In genomic region chr2:28204677-28205466, GRCm38 (mm10) we compare ENCODE assay signal across 8 mouse cellular contexts. TPM values are rescaled to one million over a fixed set of nuclear protein-coding genes. Genes with fewer than 3 reads are reported as not detected.
DNase-seq lines count a peak whose midpoint lies in the region; ATAC-seq and TF ChIP-seq lines count a peak whose summit lies in the region.

No protein-coding gene starts in this region.

- no peak for DNase-seq in liver, adult 2 months (ENCODE audit: extremely low read depth, low read depth, low spot score)
- DNase-seq in liver: no peak
- no peak for DNase-seq in thymus, postnatal 0 days (ENCODE audit: low spot score)
- no peak for DNase-seq in gastrocnemius, adult 18-20 months (ENCODE audit: low spot score)

- TF ChIP-seq CTCF in liver, adult 2 months (IDR thresholded peaks at IDR 0.05; ENCODE audit: low read depth, low read length): no peak

- no peaks in the 10 kb centered on the region for H3K9me3 ChIP-seq in embryonic facial prominence, embryonic 12.5 days
- no peaks in the 10 kb centered on the region for H3K9me3 ChIP-seq in intestine, embryonic 15.5 days
- H3K9me3 ChIP-seq in neural tube, embryonic 13.5 days: no peaks in the 10 kb centered on the region

- H3K4me3 ChIP-seq in liver, adult 2 months (ENCODE audit: insufficient read depth, low read depth, low read length): peak overlapping the region; percentile 58; the same call in 1 of the 2 replicates
- H3K4me3 ChIP-seq in embryonic facial prominence, embryonic 12.5 days: peak overlapping the region; percentile 59
- peak overlapping the region; percentile 64 for H3K4me3 ChIP-seq in intestine, embryonic 15.5 days (replicated peaks)
- H3K4me3 ChIP-seq in neural tube, embryonic 13.5 days: peak overlapping the region; percentile 64

- H3K27ac ChIP-seq in liver, adult 2 months (replicated peaks; ENCODE audit: insufficient read depth, low read depth, low read length): no peak overlapping the region
- no peak overlapping the region for H3K27ac ChIP-seq in embryonic facial prominence, embryonic 12.5 days
- no peak overlapping the region for H3K27ac ChIP-seq in intestine, embryonic 15.5 days
- peak overlapping the region; percentile 64 for H3K27ac ChIP-seq in neural tube, embryonic 13.5 days (replicated peaks)

- 12% methylated on average over 19 of the region's 19 CpGs for WGBS in liver, adult 2 months
- WGBS in embryonic facial prominence, embryonic 12.5 days: 13% methylated on average over 19 of the region's 19 CpGs
- WGBS in intestine, embryonic 15.5 days: 17% methylated on average over 19 of the region's 19 CpGs
- WGBS in neural tube, embryonic 13.5 days: 18% methylated on average over 19 of the region's 19 CpGs

- H3K36me3 ChIP-seq in liver, adult 2 months (ENCODE audit: control insufficient read depth, insufficient read depth, low read length): no peaks in the 10 kb centered on the region
- H3K36me3 ChIP-seq in embryonic facial prominence, embryonic 12.5 days: no peaks in the 10 kb centered on the region
- H3K36me3 ChIP-seq in intestine, embryonic 15.5 days: no peaks in the 10 kb centered on the region
- H3K36me3 ChIP-seq in neural tube, embryonic 13.5 days: no peaks in the 10 kb centered on the region

- H3K9ac ChIP-seq in liver, adult 2 months (ENCODE audit: low read depth, low read length): no peak overlapping the region
- peak overlapping the region; percentile 72; the same call in 1 of the 2 replicates for H3K9ac ChIP-seq in embryonic facial prominence, embryonic 12.5 days
- H3K9ac ChIP-seq in intestine, embryonic 15.5 days: no peak overlapping the region
- H3K9ac ChIP-seq in neural tube, embryonic 13.5 days: peak overlapping the region; percentile 91

- H3K79me2 ChIP-seq in liver, adult 2 months (ENCODE audit: control insufficient read depth, insufficient read depth, low read length): no peaks in the 10 kb centered on the region

- H3K4me2 ChIP-seq in embryonic facial prominence, embryonic 12.5 days (replicated peaks): peak overlapping the region; percentile 99
- H3K4me2 ChIP-seq in intestine, embryonic 15.5 days (replicated peaks): peak overlapping the region; percentile 98
- peak overlapping the region; percentile 92 for H3K4me2 ChIP-seq in neural tube, embryonic 13.5 days

- ATAC-seq in embryonic facial prominence, embryonic 12.5 days (ENCODE audit: insufficient number of reproducible peaks, insufficient read depth, low FRiP score, low TSS enrichment): no peak
- peak; percentile 31 for ATAC-seq in intestine, embryonic 15.5 days
- peak; percentile 12 for ATAC-seq in neural tube, embryonic 13.5 days (ENCODE audit: low read depth)
- no peak for ATAC-seq in CD4-positive, CD25-positive, alpha-beta regulatory T cell, adult 4 months

- H3K27me3 ChIP-seq in liver, adult 2 months (ENCODE audit: control insufficient read depth, insufficient read depth, low read length): peaks cover 14% of the 10 kb centered on the region
- H3K27me3 ChIP-seq in embryonic facial prominence, embryonic 12.5 days: peaks cover 23% of the 10 kb centered on the region; the same call in 1 of the 2 replicates
- H3K27me3 ChIP-seq in intestine, embryonic 15.5 days (replicated peaks): 0 out of 2 replicates have a peak, but pooled peaks cover 8% of the 10 kb centered on the region
- peaks cover 13% of the 10 kb centered on the region for H3K27me3 ChIP-seq in neural tube, embryonic 13.5 days

- no peaks in the 10 kb centered on the region for H3K4me1 ChIP-seq in liver, adult 2 months (ENCODE audit: control insufficient read depth, insufficient read depth, low read length)
- peaks cover 17% of the 10 kb centered on the region; the same call in 1 of the 2 replicates for H3K4me1 ChIP-seq in embryonic facial prominence, embryonic 12.5 days
- peaks cover 20% of the 10 kb centered on the region for H3K4me1 ChIP-seq in intestine, embryonic 15.5 days (replicated peaks)
- H3K4me1 ChIP-seq in neural tube, embryonic 13.5 days (replicated peaks): peaks cover 54% of the 10 kb centered on the region

- no peak for TF ChIP-seq POLR2A in liver, adult 2 months (IDR thresholded peaks at IDR 0.05; ENCODE audit: extremely low read depth, insufficient read depth, low read length)

RNA-seq across cellular contexts. Expression of gene Olfm1, which starts 12.1 kb away (rescaled TPM):
- total RNA-seq in liver, adult 2 months (2014; rRNA removed): 1.5 and 1.7 TPM in 2 replicates
- polyA plus RNA-seq in liver, adult 2 months (2012; rRNA removed): 2.6 and 3.4 TPM in 2 replicates
- polyA plus RNA-seq in embryonic facial prominence, embryonic 12.5 days (2016; fragmentation: Nextera tagmentation; extraction: Ambion mirVana): 34.5 and 36.8 TPM in 2 replicates
- 20.1 and 21.8 TPM in 2 replicates for polyA plus RNA-seq in intestine, embryonic 15.5 days (2015; fragmentation: Nextera tagmentation; extraction: Ambion mirVana)
- polyA plus RNA-seq in neural tube, embryonic 13.5 days (2015; fragmentation: Nextera tagmentation; extraction: Ambion mirVana): 298 and 324 TPM in 2 replicates
- 2.5 and 2.7 TPM in 2 replicates for polyA plus RNA-seq in thymus, postnatal 0 days (2015; fragmentation: Nextera tagmentation; extraction: Ambion mirVana)
- polyA plus RNA-seq in CD4-positive, CD25-positive, alpha-beta regulatory T cell, adult 4 months (2017; shearing (Covaris generic)): not detected
- total RNA-seq in gastrocnemius, adult 18-20 months (2021): 10 to 100 TPM in 1 of 2 experiments, 1 to 10 TPM in 1; 6.0 to 14.3 TPM

Comparison
In these comparisons a context has a peak if more than half of its experiments do, and no peak if none do; other contexts are left out.
1. H3K9ac ChIP-seq: peak in embryonic facial prominence, embryonic 12.5 days (single experiment) and neural tube, embryonic 13.5 days (single experiment); none in liver, adult 2 months (single experiment) and intestine, embryonic 15.5 days (single experiment).
2. ATAC-seq: peak in intestine, embryonic 15.5 days (single experiment) and neural tube, embryonic 13.5 days (single experiment); none in embryonic facial prominence, embryonic 12.5 days (single experiment) and CD4-positive, CD25-positive, alpha-beta regulatory T cell, adult 4 months (single experiment).
3. Peak in every context shown above with its lines, with median percentiles within 50 percentile points of each other: H3K4me3 ChIP-seq and H3K4me2 ChIP-seq.